Mouse (Mus musculus): ENCODE results near the gene Appl2. TPM values are rescaled to one million over a fixed set of nuclear protein-coding genes. Genes with fewer than 3 reads are reported as not detected.

The Appl2 gene
- polyA plus RNA-seq, 1 experiment from 2014 or later, result 46.2 TPM

- ATAC-seq (ENCODE audit: borderline replicate concordance, extremely low read depth, low FRiP score, low TSS enrichment), result no peak
- Histone ChIP-seq H3K4me3 (no peak overlapping the region), H3K4me1 (peaks cover 39% of the 10 kb centered on the region), H3K4me2 (no peak overlapping the region), H3K9me3 (no peaks in the 10 kb centered on the region), H3K27me3 (no peaks in the 10 kb centered on the region), H3K36me3 (no peaks in the 10 kb centered on the region), H3K9ac (no peak overlapping the region), H3K27ac (no peak overlapping the region)
- 83% methylated on average over 7 of the region's 7 CpGs for WGBS
These were observed 2.1 kb downstream of the Appl2 start for GRCm38 (mm10) chr10:83646351-83646885.

GRCm38 (mm10) chr10:83645716-83645990, 2.9 kb downstream of the Appl2 start:
- Histone ChIP-seq H3K4me2 (no peak overlapping the region), H3K27ac (0 out of 2 replicates have a peak overlapping the region, but pooled peaks have one; percentile 60), H3K4me1 (peaks cover 39% of the 10 kb centered on the region), H3K36me3 (no peaks in the 10 kb centered on the region), H3K4me3 (no peak overlapping the region), H3K27me3 (no peaks in the 10 kb centered on the region), H3K9me3 (no peaks in the 10 kb centered on the region), H3K9ac (no peak overlapping the region)
- ATAC-seq (ENCODE audit: borderline replicate concordance, extremely low read depth, low FRiP score, low TSS enrichment), result no peak
- WGBS, result 88% methylated on average over 3 of the region's 3 CpGs

GRCm38 (mm10) chr10:83644865-83645715, 3.4 kb downstream of the Appl2 start:
- 42% methylated on average over 16 of the region's 16 CpGs for WGBS
- H3K9me3 ChIP-seq, result no peaks in the 10 kb centered on the region
- ATAC-seq (ENCODE audit: borderline replicate concordance, extremely low read depth, low FRiP score, low TSS enrichment), result no peak
- no peaks in the 10 kb centered on the region for H3K36me3 ChIP-seq
- H3K9ac ChIP-seq, result 0 out of 2 replicates have a peak overlapping the region, but pooled peaks have one; percentile 9
- H3K27me3 ChIP-seq, result no peaks in the 10 kb centered on the region
- H3K4me3 ChIP-seq, result no peak overlapping the region
- no peak overlapping the region for H3K4me2 ChIP-seq
- H3K4me1 ChIP-seq, result peaks cover 39% of the 10 kb centered on the region
- H3K27ac ChIP-seq, result peak overlapping the region; percentile 60

GRCm38 (mm10) chr10:83644167-83644566, 4.4 kb downstream of the Appl2 start:
- Histone ChIP-seq H3K27me3 (no peaks in the 10 kb centered on the region), H3K9me3 (no peaks in the 10 kb centered on the region), H3K27ac (no peak overlapping the region), H3K4me3 (no peak overlapping the region), H3K9ac (no peak overlapping the region), H3K4me1 (peaks cover 37% of the 10 kb centered on the region), H3K4me2 (no peak overlapping the region), H3K36me3 (no peaks in the 10 kb centered on the region)
- no peak for ATAC-seq (ENCODE audit: borderline replicate concordance, extremely low read depth, low FRiP score, low TSS enrichment)
- WGBS, result 60% methylated on average over 8 of the region's 8 CpGs

- Histone ChIP-seq H3K4me1 (peaks cover 28% of the 10 kb centered on the region), H3K9ac (no peak overlapping the region), H3K27me3 (no peaks in the 10 kb centered on the region), H3K9me3 (no peaks in the 10 kb centered on the region), H3K4me2 (no peak overlapping the region), H3K27ac (no peak overlapping the region), H3K36me3 (0 out of 2 replicates have a peak, but pooled peaks cover 2% of the 10 kb centered on the region), H3K4me3 (no peak overlapping the region)
- no peak for ATAC-seq (ENCODE audit: borderline replicate concordance, extremely low read depth, low FRiP score, low TSS enrichment)
- WGBS, result 51% methylated on average over 3 of the region's 3 CpGs
These were observed 6.9 kb downstream of the Appl2 start for GRCm38 (mm10) chr10:83641641-83642040.

- Histone ChIP-seq H3K9me3 (no peaks in the 10 kb centered on the region), H3K4me1 (peaks cover 26% of the 10 kb centered on the region), H3K4me2 (no peak overlapping the region), H3K36me3 (0 out of 2 replicates have a peak, but pooled peaks cover 2% of the 10 kb centered on the region), H3K27me3 (no peaks in the 10 kb centered on the region), H3K9ac (no peak overlapping the region), H3K4me3 (no peak overlapping the region), H3K27ac (no peak overlapping the region)
- WGBS, result 83% methylated on average over 10 of the region's 10 CpGs
- ATAC-seq (ENCODE audit: borderline replicate concordance, extremely low read depth, low FRiP score, low TSS enrichment), result no peak
These were observed 8.6 kb downstream of the Appl2 start for GRCm38 (mm10) chr10:83639881-83640386.

- Histone ChIP-seq H3K36me3 (0 out of 2 replicates have a peak, but pooled peaks cover 2% of the 10 kb centered on the region), H3K27ac (no peak overlapping the region), H3K4me1 (peaks cover 20% of the 10 kb centered on the region; the same call in 1 of the 2 replicates), H3K9ac (no peak overlapping the region), H3K4me3 (no peak overlapping the region), H3K4me2 (no peak overlapping the region), H3K27me3 (no peaks in the 10 kb centered on the region), H3K9me3 (no peaks in the 10 kb centered on the region)
- ATAC-seq (ENCODE audit: borderline replicate concordance, extremely low read depth, low FRiP score, low TSS enrichment), result peak; percentile 78; the same call in 1 of the 2 replicates
- 15% methylated on average over 6 of the region's 6 CpGs for WGBS
These were observed 11.2 kb downstream of the Appl2 start for GRCm38 (mm10) chr10:83637295-83637694.

GRCm38 (mm10) chr10:83636191-83636590, 12.3 kb downstream of the Appl2 start:
- Histone ChIP-seq H3K4me2 (no peak overlapping the region), H3K4me1 (peaks cover 14% of the 10 kb centered on the region; the same call in 1 of the 2 replicates), H3K4me3 (no peak overlapping the region), H3K9me3 (no peaks in the 10 kb centered on the region), H3K9ac (no peak overlapping the region), H3K36me3 (0 out of 2 replicates have a peak, but pooled peaks cover 2% of the 10 kb centered on the region), H3K27ac (no peak overlapping the region), H3K27me3 (no peaks in the 10 kb centered on the region)
- ATAC-seq (ENCODE audit: borderline replicate concordance, extremely low read depth, low FRiP score, low TSS enrichment), result no peak
- WGBS, result 78% methylated on average over 2 of the region's 2 CpGs

GRCm38 (mm10) chr10:83634461-83634860, 14.1 kb downstream of the Appl2 start:
- no peak overlapping the region for H3K4me3 ChIP-seq
- 0 out of 2 replicates have a peak, but pooled peaks cover 2% of the 10 kb centered on the region for H3K36me3 ChIP-seq
- WGBS, result 25% methylated on average over 5 of the region's 5 CpGs
- no peaks in the 10 kb centered on the region for H3K27me3 ChIP-seq
- H3K27ac ChIP-seq, result no peak overlapping the region
- H3K9ac ChIP-seq, result no peak overlapping the region
- peaks cover 14% of the 10 kb centered on the region; the same call in 1 of the 2 replicates for H3K4me1 ChIP-seq
- H3K9me3 ChIP-seq, result no peaks in the 10 kb centered on the region
- no peak for ATAC-seq (ENCODE audit: borderline replicate concordance, extremely low read depth, low FRiP score, low TSS enrichment)
- H3K4me2 ChIP-seq, result no peak overlapping the region

- 70% methylated on average over 7 of the region's 7 CpGs for WGBS
- H3K27ac ChIP-seq, result no peak overlapping the region
- no peak for ATAC-seq (ENCODE audit: borderline replicate concordance, extremely low read depth, low FRiP score, low TSS enrichment)
These were observed 15.6 kb downstream of the Appl2 start for GRCm38 (mm10) chr10:83632806-83633374.

GRCm38 (mm10) chr10:83631775-83632174, 16.8 kb downstream of the Appl2 start:
- Histone ChIP-seq H3K4me1 (peaks cover 10% of the 10 kb centered on the region; the same call in 1 of the 2 replicates), H3K4me3 (no peak overlapping the region), H3K27ac (no peak overlapping the region), H3K36me3 (peaks cover 8% of the 10 kb centered on the region; the same call in 1 of the 2 replicates), H3K9me3 (no peaks in the 10 kb centered on the region), H3K4me2 (no peak overlapping the region), H3K9ac (no peak overlapping the region), H3K27me3 (no peaks in the 10 kb centered on the region)
- 81% methylated on average over 10 of the region's 10 CpGs for WGBS
- no peak for ATAC-seq (ENCODE audit: borderline replicate concordance, extremely low read depth, low FRiP score, low TSS enrichment)

More at GRCm38 (mm10) chr10:83632806-83633374, 15.6 kb downstream of the Appl2 start:
- Histone ChIP-seq H3K36me3 (0 out of 2 replicates have a peak, but pooled peaks cover 2% of the 10 kb centered on the region), H3K9me3 (no peaks in the 10 kb centered on the region), H3K4me2 (no peak overlapping the region), H3K4me3 (no peak overlapping the region), H3K27me3 (no peaks in the 10 kb centered on the region), H3K4me1 (peaks cover 11% of the 10 kb centered on the region; the same call in 1 of the 2 replicates), H3K9ac (no peak overlapping the region)

Data from lung, embryonic 15.5 days (tissue).